Mouse (Mus musculus) limb, embryonic 12.5 days (tissue): ENCODE results near the gene Hjurp. TPM values are rescaled to one million over a fixed set of nuclear protein-coding genes. Genes with fewer than 3 reads are reported as not detected.

Experiments
- ATAC-seq: fragments of 200-750 bp; cut with Nextera tagmentation; 2 replicates; pipeline ENCODE4 v1.8.0; 2017; ENCODE audit warnings: low read depth, moderate TSS enrichment; ENCODE audit not compliant: insufficient number of reproducible peaks, insufficient read depth, low FRiP score, low TSS enrichment
- H3K27ac ChIP-seq: fragments of 300-500 bp; sonication (generic); 2 replicates; pipeline ENCODE4 v1.5.1; 2016; ENCODE audit warnings: mild to moderate bottlenecking, moderate library complexity
- H3K27me3 ChIP-seq: fragments of 300-500 bp; sonication (generic); 2 replicates; pipeline ENCODE4 v1.6.1; 2016; ENCODE audit warnings: mild to moderate bottlenecking, moderate library complexity
- H3K36me3 ChIP-seq: fragments of 300-500 bp; sonication (generic); 2 replicates; pipeline ENCODE4 v1.6.1; 2016; ENCODE audit warnings: mild to moderate bottlenecking, moderate library complexity
- H3K4me1 ChIP-seq: fragments of 300-500 bp; sonication (generic); replicated peaks from 2 replicates; pipeline ENCODE4 v1.6.1; 2016
- H3K4me2 ChIP-seq: fragments of 300-500 bp; sonication (generic); 2 replicates; pipeline ENCODE4 v1.6.1; 2016; ENCODE audit warnings: mild to moderate bottlenecking, moderate library complexity
- H3K4me3 ChIP-seq: fragments of 300-500 bp; sonication (generic); replicated peaks from 2 replicates; pipeline ENCODE4 v1.5.1; 2016; ENCODE audit warnings: mild to moderate bottlenecking
- H3K9ac ChIP-seq: fragments of 300-500 bp; sonication (generic); replicated peaks from 2 replicates; pipeline ENCODE4 v1.6.1; 2016; ENCODE audit warnings: mild to moderate bottlenecking, moderate library complexity
- H3K9me3 ChIP-seq: fragments of 300-500 bp; sonication (generic); 2 replicates; pipeline ENCODE4 v1.6.1; 2016; ENCODE audit warnings: mild to moderate bottlenecking, moderate library complexity
- WGBS: fragments of 180-500 bp; shearing (Covaris S2); methylation state at CpG from one replicate; pipeline ENCODE4 v1.1.7; 2016; 5-methylcytosine and 5-hydroxymethylcytosine counted together
- polyA plus RNA-seq: library from polyadenylated mRNA; unstranded; fragments of >200 nt; fragmentation: Nextera tagmentation; extraction: Ambion mirVana; gene quantifications from 2 replicates; pipeline ENCODE4 v1.2.1, GENCODE M21; 2016

Gene Hjurp
- polyA plus RNA-seq, 1 experiment from 2014 or later = 243 TPM

GRCm38 (mm10) chr1:88258361-88258760, 19.1 kb downstream of the Hjurp start:
- Histone ChIP-seq H3K4me1 (0 out of 2 replicates have a peak, but pooled peaks cover 2% of the 10 kb centered on the region), H3K9me3 (peaks cover 71% of the 10 kb centered on the region), H3K4me3 (no peak overlapping the region), H3K27ac (no peak overlapping the region), H3K36me3 (peaks cover 43% of the 10 kb centered on the region), H3K4me2 (no peak overlapping the region), H3K27me3 (no peaks in the 10 kb centered on the region), H3K9ac (no peak overlapping the region)
- no peak for ATAC-seq
- 70% methylated on average over 6 of the region's 6 CpGs for WGBS

- H3K9me3 ChIP-seq = peaks cover 78% of the 10 kb centered on the region
- H3K9ac ChIP-seq = no peak overlapping the region
- H3K4me2 ChIP-seq = no peak overlapping the region
- no peak overlapping the region for H3K27ac ChIP-seq
- H3K27me3 ChIP-seq = no peaks in the 10 kb centered on the region
- H3K4me3 ChIP-seq = no peak overlapping the region
- H3K4me1 ChIP-seq = 0 out of 2 replicates have a peak, but pooled peaks cover 2% of the 10 kb centered on the region
- WGBS = 81% methylated on average over 6 of the region's 6 CpGs
- peaks cover 36% of the 10 kb centered on the region for H3K36me3 ChIP-seq
- no peak for ATAC-seq
Measured at GRCm38 (mm10) chr1:88257681-88258080, 19.8 kb downstream of the Hjurp start.

- H3K4me3 ChIP-seq = no peak overlapping the region
- no peaks in the 10 kb centered on the region for H3K27me3 ChIP-seq
- H3K27ac ChIP-seq = no peak overlapping the region
- H3K9ac ChIP-seq = no peak overlapping the region
- H3K4me1 ChIP-seq = 0 out of 2 replicates have a peak, but pooled peaks cover 2% of the 10 kb centered on the region
- no peak overlapping the region for H3K4me2 ChIP-seq
- peaks cover 30% of the 10 kb centered on the region for H3K36me3 ChIP-seq
- peaks cover 84% of the 10 kb centered on the region for H3K9me3 ChIP-seq
- no peak for ATAC-seq
- 77% methylated on average over 10 of the region's 10 CpGs for WGBS
Measured at GRCm38 (mm10) chr1:88256886-88257663, 20.4 kb downstream of the Hjurp start.

- H3K4me1 ChIP-seq = 0 out of 2 replicates have a peak, but pooled peaks cover 2% of the 10 kb centered on the region
- no peak for ATAC-seq
- H3K4me2 ChIP-seq = no peak overlapping the region
- no peak overlapping the region for H3K9ac ChIP-seq
- H3K27ac ChIP-seq = no peak overlapping the region
- peaks cover 21% of the 10 kb centered on the region for H3K36me3 ChIP-seq
- no peak overlapping the region for H3K4me3 ChIP-seq
- peaks cover 85% of the 10 kb centered on the region for H3K9me3 ChIP-seq
- no peaks in the 10 kb centered on the region for H3K27me3 ChIP-seq
- 80% methylated on average over 13 of the region's 13 CpGs for WGBS
Measured at GRCm38 (mm10) chr1:88255989-88256754, 21.3 kb downstream of the Hjurp start.

GRCm38 (mm10) chr1:88255466-88255857, 22.0 kb downstream of the Hjurp start:
- Histone ChIP-seq H3K27me3 (no peaks in the 10 kb centered on the region), H3K4me1 (0 out of 2 replicates have a peak, but pooled peaks cover 2% of the 10 kb centered on the region), H3K9me3 (peaks cover 86% of the 10 kb centered on the region), H3K4me2 (no peak overlapping the region), H3K36me3 (peaks cover 14% of the 10 kb centered on the region), H3K4me3 (no peak overlapping the region), H3K9ac (no peak overlapping the region), H3K27ac (no peak overlapping the region)
- WGBS = 53% methylated on average over 2 of the region's 2 CpGs
- ATAC-seq = no peak

- WGBS = 86% methylated on average over 12 of the region's 12 CpGs
- no peak for ATAC-seq
- Histone ChIP-seq H3K4me1 (no peaks in the 10 kb centered on the region), H3K4me3 (no peak overlapping the region), H3K27me3 (no peaks in the 10 kb centered on the region), H3K36me3 (peaks cover 8% of the 10 kb centered on the region), H3K9me3 (peaks cover 88% of the 10 kb centered on the region), H3K4me2 (no peak overlapping the region), H3K9ac (no peak overlapping the region), H3K27ac (no peak overlapping the region)
Measured at GRCm38 (mm10) chr1:88254793-88255465, 22.5 kb downstream of the Hjurp start.

- Histone ChIP-seq H3K9me3 (peaks cover 94% of the 10 kb centered on the region), H3K4me2 (no peak overlapping the region), H3K4me3 (no peak overlapping the region), H3K9ac (no peak overlapping the region), H3K27me3 (no peaks in the 10 kb centered on the region), H3K4me1 (no peaks in the 10 kb centered on the region), H3K36me3 (no peaks in the 10 kb centered on the region), H3K27ac (no peak overlapping the region)
- 71% methylated on average over 6 of the region's 6 CpGs for WGBS
- ATAC-seq = no peak
Measured at GRCm38 (mm10) chr1:88253540-88253939, 23.9 kb downstream of the Hjurp start.

GRCm38 (mm10) chr1:88253106-88253505, 24.3 kb downstream of the Hjurp start:
- no peaks in the 10 kb centered on the region for H3K27me3 ChIP-seq
- no peak overlapping the region for H3K27ac ChIP-seq
- H3K9ac ChIP-seq = no peak overlapping the region
- peaks cover 96% of the 10 kb centered on the region for H3K9me3 ChIP-seq
- 74% methylated on average over 8 of the region's 8 CpGs for WGBS
- no peaks in the 10 kb centered on the region for H3K36me3 ChIP-seq
- no peak overlapping the region for H3K4me3 ChIP-seq
- H3K4me2 ChIP-seq = no peak overlapping the region
- H3K4me1 ChIP-seq = no peaks in the 10 kb centered on the region
- ATAC-seq = no peak

- no peak overlapping the region for H3K9ac ChIP-seq
- ATAC-seq = no peak
- WGBS = 81% methylated on average over 5 of the region's 5 CpGs
- no peaks in the 10 kb centered on the region for H3K4me1 ChIP-seq
- no peaks in the 10 kb centered on the region for H3K36me3 ChIP-seq
- H3K27ac ChIP-seq = no peak overlapping the region
- no peaks in the 10 kb centered on the region for H3K27me3 ChIP-seq
- no peak overlapping the region for H3K4me2 ChIP-seq
- peaks cover 96% of the 10 kb centered on the region for H3K9me3 ChIP-seq
- H3K4me3 ChIP-seq = no peak overlapping the region
Measured at GRCm38 (mm10) chr1:88250023-88250422, 27.4 kb downstream of the Hjurp start.

GRCm38 (mm10) chr1:88249596-88249995, 27.8 kb downstream of the Hjurp start:
- Histone ChIP-seq H3K4me1 (no peaks in the 10 kb centered on the region), H3K27ac (no peak overlapping the region), H3K36me3 (no peaks in the 10 kb centered on the region), H3K9me3 (peaks cover 96% of the 10 kb centered on the region), H3K4me3 (no peak overlapping the region), H3K4me2 (no peak overlapping the region), H3K27me3 (no peaks in the 10 kb centered on the region), H3K9ac (no peak overlapping the region)
- WGBS = 75% methylated on average over 7 of the region's 7 CpGs
- no peak for ATAC-seq

- Histone ChIP-seq H3K36me3 (no peaks in the 10 kb centered on the region), H3K27me3 (no peaks in the 10 kb centered on the region), H3K4me3 (no peak overlapping the region), H3K9ac (no peak overlapping the region), H3K4me2 (no peak overlapping the region), H3K9me3 (peaks cover 96% of the 10 kb centered on the region), H3K27ac (no peak overlapping the region), H3K4me1 (no peaks in the 10 kb centered on the region)
- ATAC-seq = no peak
- 73% methylated on average over 4 of the region's 4 CpGs for WGBS
Measured at GRCm38 (mm10) chr1:88248658-88249057, 28.8 kb downstream of the Hjurp start.
